Comparison of ENCODE assay signal across 24 mouse cellular contexts in genomic region chr13:54290066-54290465, GRCm38 (mm10).
A peak's percentile ranks its signal among the peaks of the same experiment; 100 is the strongest.
DNase-seq lines count a peak whose midpoint lies in the region; ATAC-seq and TF ChIP-seq lines count a peak whose summit lies in the region.
"Had no signal": no experiment of that assay in that cellular context is flagged by ENCODE, and none has a peak within 500 bp of the region (broad histone marks: within the 10 kb centered on the region; RNA-seq: fewer than 3 reads in every experiment).

No protein-coding gene starts in this region.

- DNase-seq in hindbrain, postnatal 0 days (ENCODE audit: low spot score): no peak
- DNase-seq in cerebellum, adult 8-10 months: peak; percentile 56
- DNase-seq in cerebellum, postnatal 14 days: peak; percentile 30 to 65
- peak; percentile 21 for DNase-seq in retina, postnatal 1 day
- DNase-seq in gastrocnemius, postnatal 25 days: no peak
- DNase-seq in frontal cortex, postnatal 14 days (ENCODE audit: low spot score in 2 of 2): no peak
- DNase-seq: adrenal gland, adult 2 months; adrenal gland, postnatal 25 days; embryo, embryonic 11 days; gastrocnemius, postnatal 10 days; heart, adult 2 months; heart, postnatal 14 days; kidney, adult 8-10 months had no signal

- H3K36me3 ChIP-seq in hindbrain, postnatal 0 days (ENCODE audit: insufficient read depth, low read length): no peaks in the 10 kb centered on the region
- H3K36me3 ChIP-seq in hindbrain, embryonic 12.5 days: no peaks in the 10 kb centered on the region
- H3K36me3 ChIP-seq: embryonic facial prominence, embryonic 15.5 days; forebrain, embryonic 10.5 days; heart, embryonic 15.5 days; hindbrain, embryonic 10.5 days; hindbrain, embryonic 15.5 days had no signal

- no peaks in the 10 kb centered on the region for H3K27me3 ChIP-seq in hindbrain, postnatal 0 days (ENCODE audit: insufficient read depth, low read length)
- no peaks in the 10 kb centered on the region for H3K27me3 ChIP-seq in hindbrain, embryonic 12.5 days
- H3K27me3 ChIP-seq: embryonic facial prominence, embryonic 15.5 days; hindbrain, embryonic 15.5 days had no signal

- no peak for ATAC-seq in hindbrain, postnatal 0 days
- ATAC-seq in hindbrain, embryonic 12.5 days (ENCODE audit: low FRiP score): no peak
- ATAC-seq: forebrain, embryonic 14.5 days; inflammation-experienced regulatory T-cells, adult 6 months; intestine, postnatal 0 days had no signal

- WGBS in hindbrain, postnatal 0 days: 78% methylated on average over 9 of the region's 9 CpGs
- WGBS in hindbrain, embryonic 12.5 days: 90% methylated on average over 9 of the region's 9 CpGs

- H3K4me2 ChIP-seq in hindbrain, postnatal 0 days (ENCODE audit: low read depth, low read length): no peak overlapping the region
- H3K4me2 ChIP-seq in hindbrain, embryonic 12.5 days (replicated peaks): no peak overlapping the region
- H3K4me2 ChIP-seq: embryonic facial prominence, embryonic 15.5 days; heart, embryonic 11.5 days; heart, embryonic 15.5 days; hindbrain, embryonic 15.5 days had no signal

- H3K4me3 ChIP-seq in hindbrain, postnatal 0 days (ENCODE audit: low read length): no peak overlapping the region
- H3K4me3 ChIP-seq in hindbrain, embryonic 12.5 days: no peak overlapping the region
- H3K4me3 ChIP-seq: embryonic facial prominence, embryonic 15.5 days; erythroblast, embryonic 14.5 days; forebrain, embryonic 10.5 days; heart, adult 2 months; heart, embryonic 15.5 days; hindbrain, embryonic 10.5 days; hindbrain, embryonic 15.5 days had no signal

- no peaks in the 10 kb centered on the region for H3K9me3 ChIP-seq in hindbrain, postnatal 0 days (ENCODE audit: low read length)
- H3K9me3 ChIP-seq in hindbrain, embryonic 12.5 days (replicated peaks): no peaks in the 10 kb centered on the region
- H3K9me3 ChIP-seq: embryonic facial prominence, embryonic 15.5 days; forebrain, embryonic 10.5 days; heart, embryonic 15.5 days; hindbrain, embryonic 10.5 days; hindbrain, embryonic 15.5 days had no signal

- TF ChIP-seq CTCF in hindbrain, postnatal 0 days (IDR thresholded peaks at IDR 0.05; ENCODE audit: low read depth): no peak

- no peak overlapping the region for H3K9ac ChIP-seq in hindbrain, postnatal 0 days (replicated peaks; ENCODE audit: low read length)
- no peak overlapping the region for H3K9ac ChIP-seq in hindbrain, embryonic 12.5 days
- H3K9ac ChIP-seq: embryonic facial prominence, embryonic 15.5 days; heart, embryonic 15.5 days; hindbrain, embryonic 15.5 days had no signal

- no peaks in the 10 kb centered on the region for H3K4me1 ChIP-seq in hindbrain, postnatal 0 days (ENCODE audit: insufficient read depth, low read length)
- no peaks in the 10 kb centered on the region for H3K4me1 ChIP-seq in hindbrain, embryonic 12.5 days
- H3K4me1 ChIP-seq: embryonic facial prominence, embryonic 15.5 days; forebrain, embryonic 10.5 days; heart, embryonic 15.5 days; hindbrain, embryonic 10.5 days; hindbrain, embryonic 15.5 days had no signal

- H3K27ac ChIP-seq in hindbrain, postnatal 0 days: 0 out of 2 replicates have a peak overlapping the region, but pooled peaks have one; percentile 36
- no peak overlapping the region for H3K27ac ChIP-seq in hindbrain, embryonic 12.5 days
- H3K27ac ChIP-seq: embryonic facial prominence, embryonic 15.5 days; forebrain, embryonic 10.5 days; heart, adult 2 months; heart, embryonic 15.5 days; hindbrain, embryonic 10.5 days; hindbrain, embryonic 15.5 days had no signal

Comparison
In these comparisons a context has a peak if more than half of its experiments do, and no peak if none do; other contexts are left out.
1. DNase-seq: peak in cerebellum, adult 8-10 months (single experiment), cerebellum, postnatal 14 days (2 of 2) and retina, postnatal 1 day (single experiment); none in hindbrain, postnatal 0 days (single experiment), gastrocnemius, postnatal 25 days (single experiment) and frontal cortex, postnatal 14 days (0 of 2).